Mouse (Mus musculus): Measurements from ENCODE around the gene Slc7a5. TPM values are rescaled to one million over a fixed set of nuclear protein-coding genes. Genes with fewer than 3 reads are reported as not detected.

Slc7a5 gene
- polyA plus RNA-seq, 1 experiment, result 0.67 TPM

- Histone ChIP-seq H3K4me1 (ENCODE audit: control insufficient read depth, insufficient read depth, insufficient read length, low read length) (no peaks in the 10 kb centered on the region), H3K4me3 (ENCODE audit: insufficient read depth, low read depth, low read length) (no peak overlapping the region), H3K27ac (replicated peaks; ENCODE audit: low read depth, low read length) (no peak overlapping the region)
Observed at GRCm38 (mm10) chr8:121927316-121927715, 19.8 kb upstream of the Slc7a5 start.

- Histone ChIP-seq H3K4me1 (ENCODE audit: control insufficient read depth, insufficient read depth, insufficient read length, low read length) (no peaks in the 10 kb centered on the region), H3K4me3 (ENCODE audit: insufficient read depth, low read depth, low read length) (no peak overlapping the region), H3K27ac (replicated peaks; ENCODE audit: low read depth, low read length) (no peak overlapping the region)
Observed at GRCm38 (mm10) chr8:121926266-121926665, 18.8 kb upstream of the Slc7a5 start.

GRCm38 (mm10) chr8:121925624-121926023 is 18.1 kb upstream of the Slc7a5 start:
- Histone ChIP-seq H3K4me1 (ENCODE audit: control insufficient read depth, insufficient read depth, insufficient read length, low read length) (no peaks in the 10 kb centered on the region), H3K27ac (replicated peaks; ENCODE audit: low read depth, low read length) (no peak overlapping the region)

GRCm38 (mm10) chr8:121924681-121925080 is 17.2 kb upstream of the Slc7a5 start:
- Histone ChIP-seq H3K27ac (replicated peaks; ENCODE audit: low read depth, low read length) (no peak overlapping the region), H3K4me1 (ENCODE audit: control insufficient read depth, insufficient read depth, insufficient read length, low read length) (no peaks in the 10 kb centered on the region), H3K4me3 (ENCODE audit: insufficient read depth, low read depth, low read length) (no peak overlapping the region)

More at GRCm38 (mm10) chr8:121925624-121926023, 18.1 kb upstream of the Slc7a5 start:
- H3K4me3 ChIP-seq (ENCODE audit: insufficient read depth, low read depth, low read length), result no peak overlapping the region

GRCm38 (mm10) chr8:121922101-121922500 is 14.6 kb upstream of the Slc7a5 start:
- H3K27ac ChIP-seq (replicated peaks; ENCODE audit: low read depth, low read length), result no peak overlapping the region
- H3K4me1 ChIP-seq (ENCODE audit: control insufficient read depth, insufficient read depth, insufficient read length, low read length), result no peaks in the 10 kb centered on the region
- no peak overlapping the region for H3K4me3 ChIP-seq (ENCODE audit: insufficient read depth, low read depth, low read length)

GRCm38 (mm10) chr8:121921582-121921981 is 14.1 kb upstream of the Slc7a5 start:
- no peak overlapping the region for H3K4me3 ChIP-seq (ENCODE audit: insufficient read depth, low read depth, low read length)
- no peaks in the 10 kb centered on the region for H3K4me1 ChIP-seq (ENCODE audit: control insufficient read depth, insufficient read depth, insufficient read length, low read length)
- H3K27ac ChIP-seq (replicated peaks; ENCODE audit: low read depth, low read length), result no peak overlapping the region

GRCm38 (mm10) chr8:121919731-121920130 is 12.2 kb upstream of the Slc7a5 start:
- no peak overlapping the region for H3K27ac ChIP-seq (replicated peaks; ENCODE audit: low read depth, low read length)
- no peak overlapping the region for H3K4me3 ChIP-seq (ENCODE audit: insufficient read depth, low read depth, low read length)
- no peaks in the 10 kb centered on the region for H3K4me1 ChIP-seq (ENCODE audit: control insufficient read depth, insufficient read depth, insufficient read length, low read length)

- no peak overlapping the region for H3K4me3 ChIP-seq (ENCODE audit: insufficient read depth, low read depth, low read length)
- no peaks in the 10 kb centered on the region for H3K4me1 ChIP-seq (ENCODE audit: control insufficient read depth, insufficient read depth, insufficient read length, low read length)
- no peak overlapping the region for H3K27ac ChIP-seq (replicated peaks; ENCODE audit: low read depth, low read length)
Observed at GRCm38 (mm10) chr8:121919158-121919557, 11.7 kb upstream of the Slc7a5 start.

GRCm38 (mm10) chr8:121913378-121913777 is 5.9 kb upstream of the Slc7a5 start:
- Histone ChIP-seq H3K4me1 (ENCODE audit: control insufficient read depth, insufficient read depth, insufficient read length, low read length) (no peaks in the 10 kb centered on the region), H3K27ac (replicated peaks; ENCODE audit: low read depth, low read length) (no peak overlapping the region), H3K4me3 (ENCODE audit: insufficient read depth, low read depth, low read length) (no peak overlapping the region)

- H3K4me1 ChIP-seq (ENCODE audit: control insufficient read depth, insufficient read depth, insufficient read length, low read length), result peaks cover under 1% of the 10 kb centered on the region; the same call in 1 of the 2 replicates
- no peak overlapping the region for H3K27ac ChIP-seq (replicated peaks; ENCODE audit: low read depth, low read length)
Observed at GRCm38 (mm10) chr8:121912831-121913230, 5.3 kb upstream of the Slc7a5 start.

GRCm38 (mm10) chr8:121911987-121912386 is 4.5 kb upstream of the Slc7a5 start:
- H3K27ac ChIP-seq (replicated peaks; ENCODE audit: low read depth, low read length), result no peak overlapping the region
- H3K4me3 ChIP-seq (ENCODE audit: insufficient read depth, low read depth, low read length), result no peak overlapping the region
- H3K4me1 ChIP-seq (ENCODE audit: control insufficient read depth, insufficient read depth, insufficient read length, low read length), result peaks cover 2% of the 10 kb centered on the region; the same call in 1 of the 2 replicates

More at GRCm38 (mm10) chr8:121912831-121913230, 5.3 kb upstream of the Slc7a5 start:
- no peak overlapping the region for H3K4me3 ChIP-seq (ENCODE audit: insufficient read depth, low read depth, low read length)

- no peak overlapping the region for H3K27ac ChIP-seq (replicated peaks; ENCODE audit: low read depth, low read length)
- H3K4me1 ChIP-seq (ENCODE audit: control insufficient read depth, insufficient read depth, insufficient read length, low read length), result peaks cover 2% of the 10 kb centered on the region; the same call in 1 of the 2 replicates
- H3K4me3 ChIP-seq (ENCODE audit: insufficient read depth, low read depth, low read length), result no peak overlapping the region
Observed at GRCm38 (mm10) chr8:121911400-121911799, 3.9 kb upstream of the Slc7a5 start.

GRCm38 (mm10) chr8:121909663-121910062 is 2.2 kb upstream of the Slc7a5 start:
- no peak overlapping the region for H3K4me3 ChIP-seq (ENCODE audit: insufficient read depth, low read depth, low read length)
- no peak overlapping the region for H3K27ac ChIP-seq (replicated peaks; ENCODE audit: low read depth, low read length)
- H3K4me1 ChIP-seq (ENCODE audit: control insufficient read depth, insufficient read depth, insufficient read length, low read length), result peaks cover 2% of the 10 kb centered on the region; the same call in 1 of the 2 replicates

- no peak overlapping the region for H3K27ac ChIP-seq (replicated peaks; ENCODE audit: low read depth, low read length)
- H3K4me3 ChIP-seq (ENCODE audit: insufficient read depth, low read depth, low read length), result no peak overlapping the region
- H3K4me1 ChIP-seq (ENCODE audit: control insufficient read depth, insufficient read depth, insufficient read length, low read length), result peaks cover 2% of the 10 kb centered on the region; the same call in 1 of the 2 replicates
Observed at GRCm38 (mm10) chr8:121909148-121909541, 1.7 kb upstream of the Slc7a5 start.

- Histone ChIP-seq H3K4me3 (ENCODE audit: insufficient read depth, low read depth, low read length) (no peak overlapping the region), H3K4me1 (ENCODE audit: control insufficient read depth, insufficient read depth, insufficient read length, low read length) (peaks cover 2% of the 10 kb centered on the region; the same call in 1 of the 2 replicates), H3K27ac (replicated peaks; ENCODE audit: low read depth, low read length) (no peak overlapping the region)
Observed at GRCm38 (mm10) chr8:121908378-121909147, 1.1 kb upstream of the Slc7a5 start.
